Mouse (Mus musculus): ENCODE measurements at regions not wholly inside any gene's neighbourhood (a gene's known extent, or its start where the extent isn't known, plus 50 kb on each side); places are given as distances from the start of the nearest gene placed in this dataset.

DNA sequence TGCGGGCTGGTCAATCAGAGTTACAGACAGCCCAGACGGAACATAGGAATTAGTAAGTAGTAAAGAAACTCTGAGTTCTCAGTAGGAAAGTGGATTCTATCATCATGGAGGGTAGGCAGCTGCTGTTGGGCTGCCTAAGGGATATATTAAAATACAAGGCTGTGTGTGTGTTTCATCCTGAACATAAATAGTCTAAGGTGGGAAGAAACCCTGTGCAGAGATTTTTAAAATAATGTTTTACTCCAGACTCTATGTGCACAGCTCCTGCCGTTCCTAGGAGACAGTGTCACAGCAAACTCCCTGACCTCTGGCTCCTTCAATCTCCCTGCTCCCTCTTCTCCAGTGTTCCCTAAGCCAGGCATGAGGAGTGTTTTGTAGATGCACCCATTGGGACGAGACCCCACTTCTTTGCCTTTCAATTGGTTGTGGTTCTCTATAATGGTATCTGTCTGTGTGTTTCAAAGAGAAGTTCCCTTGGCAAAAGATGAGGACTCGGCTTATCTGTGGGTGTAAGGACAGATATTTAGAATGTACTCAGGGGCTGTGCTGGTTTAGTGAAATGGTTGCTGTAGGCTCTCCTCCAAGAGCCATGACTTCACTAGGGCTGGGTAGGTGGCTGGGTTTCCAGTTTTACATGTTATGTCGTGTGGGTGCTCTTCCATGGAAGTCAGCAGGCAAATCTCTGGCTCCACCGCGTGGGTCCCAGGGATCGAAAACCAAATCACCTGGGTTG lies 93.1 kb upstream of the Pcbd1 start:
- Histone ChIP-seq H3K9ac (replicated peaks; ENCODE audit: low read depth, low read length) (no peak overlapping the region), H3K4me1 (ENCODE audit: control insufficient read depth, insufficient read depth) (no peaks in the 10 kb centered on the region), H3K27ac (ENCODE audit: low read depth) (no peak overlapping the region), H3K4me3 (ENCODE audit: low read depth, low read length) (no peak overlapping the region), H3K9me3 (replicated peaks; ENCODE audit: control insufficient read depth, low read length) (peaks cover 9% of the 10 kb centered on the region; the same call in 1 of the 2 replicates), H3K36me3 (replicated peaks; ENCODE audit: control insufficient read depth, insufficient read depth, low read length) (no peaks in the 10 kb centered on the region), H3K27me3 (ENCODE audit: control insufficient read depth, insufficient read depth, low read length) (no peaks in the 10 kb centered on the region), H3K4me2 (ENCODE audit: low read depth, low read length) (no peak overlapping the region)
- DNase-seq (ENCODE audit: low spot score) (no peak), ATAC-seq (ENCODE audit: insufficient read depth, low read depth) (no peak)
- TF ChIP-seq CTCF (IDR thresholded peaks at IDR 0.05; ENCODE audit: low read depth) (no peak), EP300 (IDR thresholded peaks at IDR 0.05; ENCODE audit: low read depth) (no peak)
- WGBS, result 82% methylated on average over 9 of the region's 9 CpGs

DNA sequence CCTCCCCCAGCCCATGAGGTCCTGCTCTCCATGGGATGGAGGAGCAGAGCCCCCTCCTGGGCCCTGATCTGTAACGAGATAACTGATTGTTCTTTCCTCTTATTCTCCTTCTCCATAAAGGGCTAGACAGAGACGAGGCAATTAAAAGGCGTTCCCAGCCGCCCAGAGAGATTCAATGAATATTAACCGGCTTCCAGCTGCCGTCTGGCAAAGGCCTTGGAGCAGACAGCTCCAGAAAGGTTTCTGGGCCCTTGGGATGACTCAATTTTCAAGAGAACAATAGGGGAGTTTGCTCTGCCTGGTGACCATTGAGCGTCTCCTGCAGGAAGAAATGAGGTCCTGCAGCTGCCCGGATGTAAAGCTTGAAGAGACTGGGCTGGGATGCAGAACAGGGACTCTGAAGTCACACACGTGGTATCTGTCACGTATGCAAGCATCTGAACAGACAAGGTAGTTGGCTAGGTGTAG lies 104.0 kb upstream of the Pcbd1 start:
- H3K27me3 ChIP-seq (ENCODE audit: control insufficient read depth, insufficient read depth, low read length), result no peaks in the 10 kb centered on the region
- peak; percentile 10 for DNase-seq (ENCODE audit: low spot score)
- TF ChIP-seq EP300 (IDR thresholded peaks at IDR 0.05; ENCODE audit: low read depth) (no peak), CTCF (IDR thresholded peaks at IDR 0.05; ENCODE audit: low read depth) (peak; percentile 72)
- no peak for ATAC-seq (ENCODE audit: insufficient read depth, low read depth)
- H3K4me2 ChIP-seq (ENCODE audit: low read depth, low read length), result no peak overlapping the region
- H3K9ac ChIP-seq (replicated peaks; ENCODE audit: low read depth, low read length), result no peak overlapping the region
- no peaks in the 10 kb centered on the region for H3K9me3 ChIP-seq (replicated peaks; ENCODE audit: control insufficient read depth, low read length)
- no peak overlapping the region for H3K27ac ChIP-seq (ENCODE audit: low read depth)
- H3K4me3 ChIP-seq (ENCODE audit: low read depth, low read length), result no peak overlapping the region
- no peaks in the 10 kb centered on the region for H3K4me1 ChIP-seq (ENCODE audit: control insufficient read depth, insufficient read depth)
- WGBS, result 17% methylated on average over 10 of the region's 10 CpGs
- no peaks in the 10 kb centered on the region for H3K36me3 ChIP-seq (replicated peaks; ENCODE audit: control insufficient read depth, insufficient read depth, low read length)

DNA sequence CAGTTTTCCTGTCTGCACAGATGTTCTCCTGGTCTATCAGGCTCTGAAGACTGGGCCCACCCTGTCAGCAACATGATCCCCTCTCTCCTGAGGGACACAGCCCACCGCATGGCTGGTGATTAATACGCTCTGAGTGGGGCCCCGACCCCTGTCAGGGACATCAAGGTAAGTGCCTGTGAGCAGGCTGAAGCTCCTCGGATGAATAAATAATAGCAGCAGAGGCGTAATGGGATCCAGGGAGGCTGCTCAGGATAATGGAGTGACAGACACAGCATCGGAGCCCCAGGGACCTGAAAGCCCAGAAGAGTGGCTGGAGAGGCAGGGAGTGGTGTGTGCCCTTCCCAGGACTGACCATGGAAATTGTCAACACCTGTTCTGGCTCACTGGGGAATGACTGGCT lies 107.4 kb upstream of the Pcbd1 start:
- H3K4me1 ChIP-seq (ENCODE audit: control insufficient read depth, insufficient read depth), result no peaks in the 10 kb centered on the region
- 50% methylated on average over 6 of the region's 6 CpGs for WGBS
- H3K9me3 ChIP-seq (replicated peaks; ENCODE audit: control insufficient read depth, low read length), result no peaks in the 10 kb centered on the region
- H3K4me2 ChIP-seq (ENCODE audit: low read depth, low read length), result no peak overlapping the region
- H3K4me3 ChIP-seq (ENCODE audit: low read depth, low read length), result no peak overlapping the region
- no peak overlapping the region for H3K9ac ChIP-seq (replicated peaks; ENCODE audit: low read depth, low read length)
- no peaks in the 10 kb centered on the region for H3K27me3 ChIP-seq (ENCODE audit: control insufficient read depth, insufficient read depth, low read length)
- ATAC-seq (ENCODE audit: insufficient read depth, low read depth) (no peak), DNase-seq (ENCODE audit: low spot score) (no peak)
- TF ChIP-seq CTCF (IDR thresholded peaks at IDR 0.05; ENCODE audit: low read depth) (no peak), EP300 (IDR thresholded peaks at IDR 0.05; ENCODE audit: low read depth) (no peak)
- no peak overlapping the region for H3K27ac ChIP-seq (ENCODE audit: low read depth)
- H3K36me3 ChIP-seq (replicated peaks; ENCODE audit: control insufficient read depth, insufficient read depth, low read length), result no peaks in the 10 kb centered on the region

DNA sequence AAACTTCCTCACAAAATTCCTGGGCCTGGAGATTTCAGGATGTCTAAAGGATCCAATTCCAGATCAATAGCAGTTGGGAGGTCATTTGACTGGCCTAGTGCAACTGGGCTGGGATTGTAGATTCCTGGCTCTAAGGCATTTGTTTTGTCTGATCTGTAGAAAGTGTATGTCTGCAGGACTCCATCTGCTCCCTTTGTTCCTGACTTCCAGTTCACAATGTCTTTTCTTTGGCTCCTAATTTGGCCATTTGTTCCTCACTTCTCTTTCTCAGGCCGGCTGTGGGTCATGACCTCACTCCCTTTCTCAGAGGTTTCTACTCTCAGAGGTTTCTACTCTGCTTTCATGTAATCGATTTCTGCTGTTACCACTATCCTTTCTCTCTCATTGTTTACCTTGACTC lies 115.5 kb upstream of the Pcbd1 start:
- WGBS, result 75% methylated on average over 2 of the region's 2 CpGs
- Histone ChIP-seq H3K27me3 (ENCODE audit: control insufficient read depth, insufficient read depth, low read length) (no peaks in the 10 kb centered on the region), H3K27ac (ENCODE audit: low read depth) (no peak overlapping the region), H3K4me1 (ENCODE audit: control insufficient read depth, insufficient read depth) (no peaks in the 10 kb centered on the region), H3K9ac (replicated peaks; ENCODE audit: low read depth, low read length) (no peak overlapping the region), H3K4me3 (ENCODE audit: low read depth, low read length) (no peak overlapping the region), H3K4me2 (ENCODE audit: low read depth, low read length) (no peak overlapping the region), H3K9me3 (replicated peaks; ENCODE audit: control insufficient read depth, low read length) (no peaks in the 10 kb centered on the region), H3K36me3 (replicated peaks; ENCODE audit: control insufficient read depth, insufficient read depth, low read length) (no peaks in the 10 kb centered on the region)
- TF ChIP-seq EP300 (IDR thresholded peaks at IDR 0.05; ENCODE audit: low read depth), result no peak
- TF ChIP-seq CTCF (IDR thresholded peaks at IDR 0.05; ENCODE audit: low read depth), result no peak
- ATAC-seq (ENCODE audit: insufficient read depth, low read depth), result no peak
- no peak for DNase-seq (ENCODE audit: low spot score)

DNA sequence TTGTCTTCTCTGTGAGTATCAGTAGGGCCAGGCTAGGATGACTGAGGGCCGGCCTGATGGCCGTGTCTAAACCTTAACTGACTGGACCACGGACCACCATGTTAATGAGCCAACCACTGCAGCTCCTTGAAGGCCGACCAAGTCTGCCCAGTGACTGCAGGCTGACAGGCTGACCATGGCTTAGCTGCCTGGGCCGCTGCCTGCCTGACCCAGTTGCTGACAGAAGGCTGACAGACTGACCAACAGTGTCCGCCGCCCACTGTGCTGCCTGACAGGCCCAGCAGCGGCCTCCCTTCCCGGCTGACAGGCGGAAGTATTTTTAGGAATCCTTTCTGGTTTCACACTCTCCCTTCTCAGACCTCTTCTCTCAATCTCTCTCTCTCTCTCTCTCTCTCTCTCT lies 124.3 kb upstream of the Pcbd1 start:
- no peaks in the 10 kb centered on the region for H3K9me3 ChIP-seq (replicated peaks; ENCODE audit: control insufficient read depth, low read length)
- WGBS, result 44% methylated on average over 10 of the region's 10 CpGs
- H3K36me3 ChIP-seq (replicated peaks; ENCODE audit: control insufficient read depth, insufficient read depth, low read length), result no peaks in the 10 kb centered on the region
- no peak for TF ChIP-seq CTCF (IDR thresholded peaks at IDR 0.05; ENCODE audit: low read depth)
- TF ChIP-seq EP300 (IDR thresholded peaks at IDR 0.05; ENCODE audit: low read depth), result no peak
- DNase-seq (ENCODE audit: low spot score), result no peak
- H3K4me3 ChIP-seq (ENCODE audit: low read depth, low read length), result no peak overlapping the region
- no peak overlapping the region for H3K9ac ChIP-seq (replicated peaks; ENCODE audit: low read depth, low read length)
- H3K27ac ChIP-seq (ENCODE audit: low read depth), result no peak overlapping the region
- ATAC-seq (ENCODE audit: insufficient read depth, low read depth), result no peak
- H3K4me1 ChIP-seq (ENCODE audit: control insufficient read depth, insufficient read depth), result no peaks in the 10 kb centered on the region
- no peaks in the 10 kb centered on the region for H3K27me3 ChIP-seq (ENCODE audit: control insufficient read depth, insufficient read depth, low read length)
- H3K4me2 ChIP-seq (ENCODE audit: low read depth, low read length), result no peak overlapping the region

DNA sequence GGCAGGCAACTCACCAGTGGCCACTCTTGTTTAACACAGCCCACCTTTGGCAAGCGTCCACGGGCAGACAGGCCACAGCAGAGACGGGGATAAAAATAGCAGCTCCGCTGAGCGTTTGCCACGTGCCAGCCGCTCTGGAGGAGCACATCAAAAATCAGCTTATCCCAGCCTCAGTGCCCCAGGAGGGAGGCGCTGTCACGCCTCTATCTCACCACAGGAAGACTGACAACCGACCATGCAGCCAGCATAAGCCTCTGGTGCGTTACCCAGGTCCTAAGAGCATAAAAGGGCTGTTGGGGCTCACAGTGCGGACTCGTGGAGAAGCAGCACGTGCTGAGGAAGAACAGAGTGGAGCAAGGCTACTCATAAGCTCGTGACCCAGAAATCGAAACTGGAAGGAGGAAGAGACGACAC lies 126.4 kb upstream of the Unc5b start:
- 6% methylated on average over 17 of the region's 17 CpGs for WGBS

More for the DNA sequence above, 126.4 kb upstream of the Unc5b start:
- TF ChIP-seq EP300 (IDR thresholded peaks at IDR 0.05; ENCODE audit: low read depth), result peak; percentile 61; the same call in 1 of the 2 replicates
- peak; percentile 5; the same call in 1 of the 2 replicates for TF ChIP-seq CTCF (IDR thresholded peaks at IDR 0.05; ENCODE audit: low read depth)
- H3K4me3 ChIP-seq (ENCODE audit: low read depth, low read length), result no peak overlapping the region
- no peaks in the 10 kb centered on the region for H3K36me3 ChIP-seq (replicated peaks; ENCODE audit: control insufficient read depth, insufficient read depth, low read length)
- H3K27ac ChIP-seq (ENCODE audit: low read depth), result peak overlapping the region; percentile 53; the same call in 1 of the 2 replicates
- H3K27me3 ChIP-seq (ENCODE audit: control insufficient read depth, insufficient read depth, low read length), result no peaks in the 10 kb centered on the region
- DNase-seq (ENCODE audit: low spot score), result peak; percentile 79
- peak overlapping the region; percentile 38 for H3K4me2 ChIP-seq (ENCODE audit: low read depth, low read length)
- peak; percentile 83 for ATAC-seq (ENCODE audit: insufficient read depth, low read depth)
- peaks cover 14% of the 10 kb centered on the region; the same call in 1 of the 2 replicates for H3K4me1 ChIP-seq (ENCODE audit: control insufficient read depth, insufficient read depth)
- H3K9me3 ChIP-seq (replicated peaks; ENCODE audit: control insufficient read depth, low read length), result no peaks in the 10 kb centered on the region
- H3K9ac ChIP-seq (replicated peaks; ENCODE audit: low read depth, low read length), result no peak overlapping the region
